In the genomic region with DNA sequence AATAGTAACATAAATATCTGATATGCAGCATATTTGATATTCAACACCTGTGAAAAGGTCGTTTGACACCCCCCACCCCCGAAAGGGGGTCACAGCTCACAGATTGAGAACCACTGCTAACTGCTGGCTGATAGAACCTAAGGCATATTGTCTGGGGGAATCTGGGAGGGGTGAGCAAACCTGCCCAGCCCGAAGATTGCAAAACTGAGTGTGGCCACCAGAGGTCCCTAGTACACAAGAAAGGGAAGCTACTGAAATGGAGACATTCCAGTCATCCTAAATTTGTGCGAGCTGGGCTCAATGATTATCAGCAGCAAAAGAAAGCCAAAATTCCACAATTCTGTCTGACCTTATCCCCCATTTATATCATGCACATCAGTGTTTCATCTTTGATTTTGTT, we compare ENCODE assay signal across 7 mouse cellular contexts. TPM values are rescaled to one million over a fixed set of nuclear protein-coding genes. Genes with fewer than 3 reads are reported as not detected.
DNase-seq lines count a peak whose midpoint lies in the region; ATAC-seq and TF ChIP-seq lines count a peak whose summit lies in the region.

No protein-coding gene starts in this region.

- H3K4me3 ChIP-seq in MEL (ENCODE audit: control insufficient read depth in 1 of 2, insufficient read depth in 1 of 2, low read depth in 2 of 2, low read length in 2 of 2) = no peak overlapping the region
- H3K4me3 ChIP-seq in bone marrow, adult 2 months (replicated peaks; ENCODE audit: control insufficient read depth, low read depth, low read length) = no peak overlapping the region
- no peak overlapping the region for H3K4me3 ChIP-seq in forebrain, embryonic 13.5 days
- H3K4me3 ChIP-seq in hindbrain, embryonic 16.5 days (ENCODE audit: low read length) = no peak overlapping the region
- no peak overlapping the region for H3K4me3 ChIP-seq in midbrain, postnatal 0 days (ENCODE audit: low read depth, low read length)

- no peak overlapping the region for H3K4me2 ChIP-seq in forebrain, embryonic 13.5 days
- no peak overlapping the region for H3K4me2 ChIP-seq in hindbrain, embryonic 16.5 days (ENCODE audit: low read length)
- no peak overlapping the region for H3K4me2 ChIP-seq in midbrain, postnatal 0 days (ENCODE audit: low read depth, low read length, poor library complexity, severe bottlenecking)

- no peaks in the 10 kb centered on the region for H3K4me1 ChIP-seq in MEL (ENCODE audit: control insufficient read depth in 1 of 2, insufficient read depth in 2 of 2, low read length in 2 of 2)
- no peaks in the 10 kb centered on the region for H3K4me1 ChIP-seq in bone marrow, adult 2 months (ENCODE audit: control insufficient read depth, insufficient read depth, low read length)
- H3K4me1 ChIP-seq in forebrain, embryonic 13.5 days = no peaks in the 10 kb centered on the region
- no peaks in the 10 kb centered on the region for H3K4me1 ChIP-seq in hindbrain, embryonic 16.5 days (ENCODE audit: control insufficient read depth, insufficient read depth, low read depth, low read length)
- no peaks in the 10 kb centered on the region for H3K4me1 ChIP-seq in midbrain, postnatal 0 days (ENCODE audit: insufficient read depth, low read length)

- H3K9me3 ChIP-seq in MEL (replicated peaks; ENCODE audit: insufficient read depth, low read length) = no peaks in the 10 kb centered on the region
- H3K9me3 ChIP-seq in forebrain, embryonic 13.5 days (replicated peaks) = no peaks in the 10 kb centered on the region
- no peaks in the 10 kb centered on the region for H3K9me3 ChIP-seq in hindbrain, embryonic 16.5 days (ENCODE audit: control insufficient read depth, low read length)
- H3K9me3 ChIP-seq in midbrain, postnatal 0 days (ENCODE audit: low read length) = no peaks in the 10 kb centered on the region

- ATAC-seq in forebrain, embryonic 13.5 days = peak; percentile 53
- peak; percentile 61; the same call in 1 of the 2 replicates for ATAC-seq in hindbrain, embryonic 16.5 days
- ATAC-seq in midbrain, postnatal 0 days (ENCODE audit: low FRiP score) = no peak; the same call in 1 of the 2 replicates

- TF ChIP-seq CTCF in MEL (IDR thresholded peaks at IDR 0.05 in 2 of 3, conservative IDR thresholded peaks at IDR 0.05 in 1 of 3; ENCODE audit: control insufficient read depth in 1 of 3, insufficient read depth in 1 of 3, low read depth in 2 of 3, low read length in 3 of 3, poor library complexity in 1 of 3, severe bottlenecking in 1 of 3) = peak; percentile 61 to 77 (median 66)
- TF ChIP-seq CTCF in bone marrow, adult 2 months (IDR thresholded peaks at IDR 0.05; ENCODE audit: control insufficient read depth, insufficient read depth, low read length) = peak; percentile 26; the same call in 1 of the 2 replicates
- peak; percentile 86 for TF ChIP-seq CTCF in midbrain, postnatal 0 days (IDR thresholded peaks at IDR 0.05)

- no peaks in the 10 kb centered on the region for H3K36me3 ChIP-seq in MEL (ENCODE audit: control insufficient read depth in 1 of 2, insufficient read depth in 2 of 2, low read length in 2 of 2)
- H3K36me3 ChIP-seq in forebrain, embryonic 13.5 days (ENCODE audit: poor library complexity, severe bottlenecking) = no peaks in the 10 kb centered on the region
- H3K36me3 ChIP-seq in hindbrain, embryonic 16.5 days (ENCODE audit: control insufficient read depth, insufficient read depth, low read length) = no peaks in the 10 kb centered on the region
- no peaks in the 10 kb centered on the region for H3K36me3 ChIP-seq in midbrain, postnatal 0 days (ENCODE audit: insufficient read depth, low read length)

- WGBS in bone marrow, adult 2 months = 6% methylated on average over 4 of the region's 4 CpGs
- 14% methylated on average over 4 of the region's 4 CpGs for WGBS in forebrain, embryonic 13.5 days
- whole genome bisulfite sequencing in hindbrain, embryonic 16.5 days = 7% methylated on average over 4 of the region's 4 CpGs
- 9% methylated on average over 4 of the region's 4 CpGs for WGBS in midbrain, postnatal 0 days

- peak; percentile 64 for DNase-seq in MEL (ENCODE audit: low read depth, low spot score)
- DNase-seq in left cerebral cortex, postnatal 14 days (ENCODE audit: low spot score in 2 of 2) = peak; percentile 61 to 82
- DNase-seq in midbrain, postnatal 0 days (ENCODE audit: low spot score) = peak; percentile 60
- DNase-seq in spleen, postnatal 4 days (ENCODE audit: low spot score in 2 of 2) = peak; percentile 42 to 73

- H3K79me2 ChIP-seq in MEL (ENCODE audit: control insufficient read depth, insufficient read depth, low read length, poor library complexity) = no peaks in the 10 kb centered on the region

- H3K27ac ChIP-seq in MEL (ENCODE audit: control insufficient read depth, low read depth, low read length) = no peak overlapping the region
- no peak overlapping the region for H3K27ac ChIP-seq in bone marrow, adult 2 months (ENCODE audit: control insufficient read depth, insufficient read depth, low read depth, low read length, poor library complexity)
- H3K27ac ChIP-seq in forebrain, embryonic 13.5 days = no peak overlapping the region
- no peak overlapping the region for H3K27ac ChIP-seq in hindbrain, embryonic 16.5 days (ENCODE audit: low read depth, low read length)
- H3K27ac ChIP-seq in midbrain, postnatal 0 days (ENCODE audit: low read depth, low read length) = no peak overlapping the region

- peak; percentile 79 for TF ChIP-seq RAD21 in MEL (IDR thresholded peaks at IDR 0.05; ENCODE audit: low read depth, low read length)

- no peak for TF ChIP-seq EP300 in MEL (IDR thresholded peaks at IDR 0.05; ENCODE audit: low read depth in 1 of 2, low read length in 2 of 2)

- intact Hi-C loops in left cerebral cortex, postnatal 14 days (cut with DNase I) = loop anchor here (2.0 kb wide), 1 partner anchor 26 kb away; no protein-coding TSS in a partner anchor

- no peaks in the 10 kb centered on the region; a peak in 2 of 4 replicates for H3K27me3 ChIP-seq in MEL (ENCODE audit: control insufficient read depth in 1 of 2, insufficient read depth in 2 of 2, low read length in 2 of 2)
- H3K27me3 ChIP-seq in forebrain, embryonic 13.5 days = no peaks in the 10 kb centered on the region
- H3K27me3 ChIP-seq in hindbrain, embryonic 16.5 days (replicated peaks; ENCODE audit: control insufficient read depth, insufficient read depth, low read length) = no peaks in the 10 kb centered on the region
- no peaks in the 10 kb centered on the region for H3K27me3 ChIP-seq in midbrain, postnatal 0 days (ENCODE audit: insufficient read depth, low read length)

- TF ChIP-seq POLR2A in MEL (IDR thresholded peaks at IDR 0.05; ENCODE audit: control insufficient read depth in 1 of 2, insufficient read depth in 1 of 2, low read depth in 1 of 2, low read length in 2 of 2, poor library complexity in 1 of 2) = no peak
- TF ChIP-seq POLR2A in bone marrow, adult 2 months (IDR thresholded peaks at IDR 0.05; ENCODE audit: borderline replicate concordance, control insufficient read depth, low read depth, low read length) = no peak

- no peak overlapping the region for H3K9ac ChIP-seq in MEL (ENCODE audit: control insufficient read depth, low read depth, low read length, poor library complexity, severe bottlenecking)
- H3K9ac ChIP-seq in forebrain, embryonic 13.5 days = no peak overlapping the region
- H3K9ac ChIP-seq in hindbrain, embryonic 16.5 days (ENCODE audit: low read depth, low read length) = no peak overlapping the region
- no peak overlapping the region for H3K9ac ChIP-seq in midbrain, postnatal 0 days (replicated peaks; ENCODE audit: low read length, poor library complexity, severe bottlenecking)

TF ChIP-seq in MEL, 35 proteins besides CTCF, POLR2A, EP300 and RAD21:
- TF ChIP-seq POLR2AphosphoS2 (IDR thresholded peaks at IDR 0.05; ENCODE audit: low read length) = no peak
- TF ChIP-seq NELFE (IDR thresholded peaks at IDR 0.05; ENCODE audit: low read depth, low read length) = no peak
- TF ChIP-seq RCOR1 (IDR thresholded peaks at IDR 0.05; ENCODE audit: low read depth, low read length) = no peak
- no peak for TF ChIP-seq CHD1 (IDR thresholded peaks at IDR 0.05; ENCODE audit: low read depth, low read length)
- TF ChIP-seq CHD2 (IDR thresholded peaks at IDR 0.05; ENCODE audit: low read length) = no peak
- peak; percentile 78 for TF ChIP-seq SMC3 (IDR thresholded peaks at IDR 0.05; ENCODE audit: low read depth, low read length)
- TF ChIP-seq USF1 (IDR thresholded peaks at IDR 0.05; ENCODE audit: low read depth, low read length) = no peak
- TF ChIP-seq E2F4 (IDR thresholded peaks at IDR 0.05; ENCODE audit: borderline replicate concordance, low read depth, low read length) = no peak
- TF ChIP-seq ZC3H11A (IDR thresholded peaks at IDR 0.05; ENCODE audit: low read depth, low read length) = peak; percentile 62

RNA-seq across cellular contexts. Expression of a gene that starts 42.9 kb away (rescaled TPM):
- not detected in 2 replicates for total RNA-seq in MEL (2012; rRNA removed)
- under 1 TPM in 1 of 2 experiments, not detected in 1; 0.01 TPM for polyA plus RNA-seq in MEL (2012; ENCODE audit: insufficient read depth in 1 of 2, insufficient read length in 2 of 2, low read depth in 1 of 2, low replicate concordance in 2 of 2, missing spikeins in 1 of 2)
- polyA plus RNA-seq in bone marrow, adult 2 months (2011; ENCODE audit: insufficient read depth, insufficient read length, low replicate concordance, missing spikeins) = not detected in 2 replicates
- not detected in 2 replicates for polyA plus RNA-seq in forebrain, embryonic 13.5 days (2015; fragmentation: Nextera tagmentation; extraction: Ambion mirVana)
- polyA plus RNA-seq in hindbrain, embryonic 16.5 days (2015; fragmentation: Nextera tagmentation; extraction: Ambion mirVana) = 0.03 and 0.26 TPM in 2 replicates
- under 1 TPM; 0.46 to 0.74 TPM for total RNA-seq in left cerebral cortex, postnatal 14 days (2021)
- not detected in 2 replicates for total RNA-seq in midbrain, postnatal 0 days (2014; rRNA removed)
- not detected in 2 replicates for polyA plus RNA-seq in midbrain, postnatal 0 days (2015; fragmentation: Nextera tagmentation; extraction: Ambion mirVana)

Comparison
In these comparisons a context has a peak if more than half of its experiments do, and no peak if none do; other contexts are left out.
1. CTCF ChIP-seq: peak in every context shown above with its lines; median percentile 86 in midbrain, postnatal 0 days; 66 in MEL; 26 in bone marrow, adult 2 months.